Mouse (Mus musculus): ENCODE measurements around the gene Gm21773. TPM values are rescaled to one million over a fixed set of nuclear protein-coding genes. Genes with fewer than 3 reads are reported as not detected.
"Not testable (repeated sequence)": the region's sequence is repeated elsewhere in the genome, so short reads cannot be mapped to it uniquely, and the experiment has no call there.

Gm21773 gene
- total RNA-seq (2018; cell fraction: chromatin; rRNA removed) = not detected
- not detected for total RNA-seq (2018; cell fraction: cytosol; rRNA removed)
- not detected for total RNA-seq (2018; cell fraction: nucleus; rRNA removed)
- not detected in 3 replicates for polyA plus RNA-seq (2018)

GRCm38 (mm10) chrY:25309260-25309659, at the start of gene Gm21773:
TSS of gene Gm21773 (minus strand) at chrY:25309360.
- not testable (repeated sequence) for H3K36me3 ChIP-seq (ENCODE audit: inconsistent target); H3K27ac ChIP-seq; H3K79me2 ChIP-seq (ENCODE audit: inconsistent target); H3K4me3 ChIP-seq (ENCODE audit: inconsistent target)
- WGBS (ENCODE audit: missing documents) = no CpG with 5 or more reads among the region's 2 CpGs
